Mouse (Mus musculus): Measurements from ENCODE around the gene Ropn1l. TPM values are rescaled to one million over a fixed set of nuclear protein-coding genes. Genes with fewer than 3 reads are reported as not detected.

The Ropn1l gene
- polyA plus RNA-seq (2014; fragmentation: Illumina TruSeq; extraction: RNeasy Lipid Tissue Mini Kit (QIAGEN cat#74804)) = 2.3 TPM

DNA sequence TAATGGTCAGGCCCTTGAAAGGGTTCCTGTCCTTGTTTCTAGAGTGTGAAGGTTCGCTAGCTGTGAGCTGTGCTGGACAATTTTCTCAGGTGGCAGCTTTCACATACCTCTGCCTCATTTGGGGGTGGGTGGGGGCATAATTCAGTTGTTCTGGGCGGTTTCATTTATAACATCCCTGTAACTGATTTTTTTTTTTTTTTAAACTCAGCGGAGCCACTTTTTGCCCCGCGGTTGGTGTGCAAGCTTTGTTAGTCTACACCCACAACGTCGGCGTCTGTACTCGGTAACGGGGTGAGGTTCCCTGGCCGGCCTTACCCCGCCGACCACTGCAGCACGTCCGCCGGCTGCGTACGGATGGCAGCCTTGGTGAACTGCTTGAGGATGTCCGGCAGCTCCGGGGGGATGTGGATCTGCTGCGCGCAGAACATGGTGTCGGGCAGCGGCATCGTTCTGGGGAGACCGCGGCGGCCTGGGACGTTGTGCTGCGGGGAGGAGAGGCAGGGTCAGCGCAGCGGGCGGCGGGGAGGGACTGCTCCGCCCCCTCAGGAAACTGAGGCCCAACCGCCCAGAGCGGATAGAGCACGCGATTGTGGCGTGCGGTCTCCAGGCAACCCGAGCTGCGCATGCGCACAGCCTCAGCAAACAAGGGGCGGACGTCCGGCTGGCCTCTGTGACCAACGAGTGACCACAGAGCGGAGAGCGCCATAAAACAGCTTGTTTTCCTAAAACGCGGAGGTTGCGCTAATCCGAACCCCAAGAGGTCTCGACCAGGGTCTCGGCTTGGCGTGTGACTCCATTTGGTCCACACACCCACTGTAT, at the start of gene Ropn1l:
Gene Ropn1l (minus strand): TSS at position 640 of the 819 bp plus-strand sequence.

Other genes starting within 250 kb of the Ropn1l start
- 40.3 TPM for gene Dap, start 229.4 kb downstream of the Ropn1l start, polyA plus RNA-seq (2014; fragmentation: Illumina TruSeq; extraction: RNeasy Lipid Tissue Mini Kit (QIAGEN cat#74804))
- 1.9 TPM for gene Ankrd33b, start 86.0 kb downstream of the Ropn1l start, polyA plus RNA-seq (2014; fragmentation: Illumina TruSeq; extraction: RNeasy Lipid Tissue Mini Kit (QIAGEN cat#74804))
- gene March6, start 77.3 kb upstream of the Ropn1l start, polyA plus RNA-seq (2014; fragmentation: Illumina TruSeq; extraction: RNeasy Lipid Tissue Mini Kit (QIAGEN cat#74804)) = 138 TPM
- 27.8 TPM for gene Cmbl, start 111.7 kb upstream of the Ropn1l start, polyA plus RNA-seq (2014; fragmentation: Illumina TruSeq; extraction: RNeasy Lipid Tissue Mini Kit (QIAGEN cat#74804))
- gene Cct5, start 148.1 kb upstream of the Ropn1l start, polyA plus RNA-seq (2014; fragmentation: Illumina TruSeq; extraction: RNeasy Lipid Tissue Mini Kit (QIAGEN cat#74804)) = 121 TPM
- gene Fam173b, start 148.1 kb upstream of the Ropn1l start, polyA plus RNA-seq (2014; fragmentation: Illumina TruSeq; extraction: RNeasy Lipid Tissue Mini Kit (QIAGEN cat#74804)) = 4.4 TPM